Mouse (Mus musculus) stomach, postnatal 0 days (tissue): ENCODE data around the gene Aplp2. TPM values are rescaled to one million over a fixed set of nuclear protein-coding genes. Genes with fewer than 3 reads are reported as not detected.

Source experiments
- ATAC-seq: fragments of 200-750 bp; cut with Nextera tagmentation; 2 replicates; pipeline ENCODE4 v1.8.0; 2017; ENCODE audit not compliant: low FRiP score, low TSS enrichment
- DNase-seq: peaks from one replicate; pipeline ENCODE4 v3.0.0-alpha.2; 2016; ENCODE audit warnings: low spot score
- H3K27ac ChIP-seq: fragments of 300-500 bp; sonication (generic); replicated peaks from 2 replicates; pipeline ENCODE4 v1.5.1; 2014; ENCODE audit warnings: mild to moderate bottlenecking, control low read depth
- H3K27me3 ChIP-seq: fragments of 300-500 bp; sonication (generic); 2 replicates; pipeline ENCODE4 v1.6.1; 2014; ENCODE audit warnings: low read length; ENCODE audit not compliant: control insufficient read depth, insufficient read depth
- H3K36me3 ChIP-seq: fragments of 300-500 bp; sonication (generic); 2 replicates; pipeline ENCODE4 v1.6.1; 2014; ENCODE audit warnings: low read length, mixed read lengths; ENCODE audit not compliant: control insufficient read depth, insufficient read depth
- H3K4me1 ChIP-seq: fragments of 300-500 bp; sonication (generic); replicated peaks from 2 replicates; pipeline ENCODE4 v1.6.1; 2014; ENCODE audit warnings: antibody characterized with exemption; ENCODE audit not compliant: control insufficient read depth, insufficient read depth
- H3K4me2 ChIP-seq: fragments of 300-500 bp; sonication (generic); replicated peaks from 2 replicates; pipeline ENCODE4 v1.6.1; 2014; ENCODE audit warnings: low read depth, mild to moderate bottlenecking, control low read depth, moderate library complexity
- H3K4me3 ChIP-seq: fragments of 300-500 bp; sonication (generic); 2 replicates; pipeline ENCODE4 v1.5.1; 2014; ENCODE audit warnings: low read depth, low read length, control low read depth
- H3K9ac ChIP-seq: fragments of 300-500 bp; sonication (generic); 2 replicates; pipeline ENCODE4 v1.6.1; 2014; ENCODE audit warnings: mild to moderate bottlenecking, low read length, control low read depth, mixed read lengths
- H3K9me3 ChIP-seq: fragments of 300-500 bp; sonication (generic); 2 replicates; pipeline ENCODE4 v1.6.1; 2016; ENCODE audit warnings: low read length; ENCODE audit not compliant: control insufficient read depth
- CTCF ChIP-seq: IDR thresholded peaks from 2 replicates; pipeline ENCODE4 v1.5.1; 2016; ENCODE audit warnings: antibody characterized with exemption, low read depth, mild to moderate bottlenecking, moderate library complexity
- EP300 ChIP-seq: optimal IDR thresholded peaks from 2 replicates; pipeline ENCODE3; 2016; ENCODE audit warnings: antibody characterized with exemption
- WGBS: fragments of 180-500 bp; shearing (Covaris S2); extraction: QIAGEN DNeasy Blood & Tissue Kit; methylation state at CpG from one replicate; pipeline ENCODE4 v1.1.7; 2014; 5-methylcytosine and 5-hydroxymethylcytosine counted together
- polyA plus RNA-seq: library from polyadenylated mRNA; unstranded; fragments of >200 nt; fragmentation: Nextera tagmentation; extraction: Ambion mirVana; gene quantifications from 2 replicates; pipeline ENCODE4 v1.2.1, GENCODE M21; 2015

The Aplp2 gene
- polyA plus RNA-seq, 1 experiment from 2014 or later = 187 TPM

DNA sequence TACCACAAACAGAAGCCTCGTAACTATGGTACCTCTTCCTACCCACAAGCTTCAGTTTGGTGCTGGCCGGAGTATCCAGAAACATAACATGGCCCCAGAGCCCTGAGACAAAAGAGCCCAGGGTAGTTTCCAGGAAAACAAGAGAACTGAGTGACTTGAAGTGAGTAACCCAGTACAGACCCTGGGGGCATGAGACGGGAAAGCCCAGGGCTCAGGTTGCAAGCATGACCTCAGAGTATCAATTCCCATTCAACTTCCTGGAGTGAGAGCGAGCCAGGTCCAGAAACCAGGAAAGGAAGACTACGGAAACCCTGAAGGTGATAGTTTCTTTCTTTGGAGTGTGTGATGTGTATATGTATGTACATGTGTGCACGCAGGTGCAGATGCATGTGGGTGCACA, 94.1 kb downstream of the Aplp2 start:
- DNase-seq (no peak), ATAC-seq (peak; percentile 57)
- H3K27me3 ChIP-seq = no peaks in the 10 kb centered on the region
- H3K4me1 ChIP-seq = no peaks in the 10 kb centered on the region; the same call in 1 of the 2 replicates
- no peak overlapping the region for H3K4me2 ChIP-seq
- no peak overlapping the region for H3K4me3 ChIP-seq
- no peaks in the 10 kb centered on the region for H3K9me3 ChIP-seq
- no peak overlapping the region for H3K9ac ChIP-seq
- TF ChIP-seq EP300 (no peak), CTCF (no peak)
- H3K36me3 ChIP-seq = no peaks in the 10 kb centered on the region
- H3K27ac ChIP-seq = no peak overlapping the region
- WGBS = 70% methylated on average over 6 of the region's 6 CpGs

DNA sequence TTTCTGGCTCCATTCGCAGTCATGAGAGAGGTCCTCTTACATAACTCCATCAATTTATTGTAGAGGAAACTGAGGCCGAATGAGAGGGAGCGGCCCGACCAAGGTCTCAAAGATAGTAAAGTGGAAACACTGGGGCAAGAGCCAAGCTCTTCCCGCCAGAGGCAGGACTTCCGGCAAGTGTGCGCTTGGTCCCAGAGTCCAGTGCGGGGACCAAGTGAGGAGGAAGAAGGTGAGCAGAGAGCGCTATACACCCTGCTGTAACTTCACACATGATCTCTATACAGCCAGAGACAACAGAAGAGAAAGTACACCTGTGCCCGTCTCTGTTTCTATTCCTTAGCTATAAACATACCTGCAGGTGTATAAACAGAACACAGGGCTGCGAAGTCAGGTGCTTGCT, 94.5 kb downstream of the Aplp2 start:
- no peak overlapping the region for H3K4me3 ChIP-seq
- DNase-seq = no peak
- H3K9ac ChIP-seq = no peak overlapping the region
- H3K9me3 ChIP-seq = no peaks in the 10 kb centered on the region
- H3K27me3 ChIP-seq = no peaks in the 10 kb centered on the region
- 82% methylated on average over 11 of the region's 11 CpGs for WGBS
- no peak for TF ChIP-seq CTCF
- TF ChIP-seq EP300 = no peak
- no peaks in the 10 kb centered on the region for H3K36me3 ChIP-seq
- no peak overlapping the region for H3K4me2 ChIP-seq
- no peak overlapping the region for H3K27ac ChIP-seq
- ATAC-seq = peak; percentile 48
- H3K4me1 ChIP-seq = no peaks in the 10 kb centered on the region; the same call in 1 of the 2 replicates

DNA sequence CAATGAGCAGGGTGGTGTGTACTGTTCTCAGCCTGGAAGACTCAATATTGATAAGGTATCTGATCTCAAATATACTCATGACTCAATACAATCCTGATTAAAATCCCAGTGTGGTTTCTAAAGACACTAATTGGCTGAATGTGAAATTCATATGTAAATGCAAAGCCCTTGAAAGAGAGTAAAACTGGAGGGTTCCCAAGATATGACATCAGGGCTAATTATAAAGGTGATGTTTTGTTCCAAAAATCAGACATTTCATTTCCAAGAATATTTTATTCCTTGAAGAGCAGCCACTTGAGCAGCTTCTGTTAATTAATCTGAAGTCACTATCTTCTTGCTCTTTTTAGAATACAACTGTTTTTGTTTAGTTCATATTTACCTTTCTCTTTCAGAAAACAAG, 96.0 kb downstream of the Aplp2 start:
- H3K9me3 ChIP-seq = no peaks in the 10 kb centered on the region
- H3K9ac ChIP-seq = no peak overlapping the region
- ATAC-seq (no peak), DNase-seq (no peak)
- H3K4me3 ChIP-seq = no peak overlapping the region
- H3K27ac ChIP-seq = no peak overlapping the region
- no peak overlapping the region for H3K4me2 ChIP-seq
- H3K36me3 ChIP-seq = no peaks in the 10 kb centered on the region
- no peaks in the 10 kb centered on the region; the same call in 1 of the 2 replicates for H3K4me1 ChIP-seq
- no peak for TF ChIP-seq CTCF
- no peak for TF ChIP-seq EP300
- no peaks in the 10 kb centered on the region for H3K27me3 ChIP-seq

DNA sequence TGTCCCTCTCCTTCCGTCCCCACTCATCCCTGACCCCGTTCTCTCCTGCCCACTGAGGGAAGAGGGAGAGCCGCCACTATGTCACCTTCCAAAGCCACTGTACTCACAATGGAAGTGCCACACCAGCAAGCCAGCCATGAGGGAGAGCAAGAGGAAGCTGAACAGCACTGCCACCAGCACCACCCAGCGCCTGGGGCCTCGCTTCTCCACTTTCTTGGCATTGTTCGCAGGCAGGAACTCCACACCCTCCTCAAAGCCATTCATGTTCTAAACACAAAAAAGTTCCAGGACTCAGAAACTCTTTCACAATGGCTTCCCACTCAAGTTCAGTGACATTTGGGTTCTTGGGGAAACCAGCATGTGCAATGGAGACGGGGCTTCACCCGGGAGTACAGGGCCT, 103.2 kb downstream of the Aplp2 start:
- no peaks in the 10 kb centered on the region for H3K4me1 ChIP-seq
- peak overlapping the region; percentile 30; the same call in 1 of the 2 replicates for H3K27ac ChIP-seq
- ATAC-seq (0 out of 2 replicates have a peak, but pooled peaks have one; percentile 23), DNase-seq (no peak)
- 70% methylated on average over 8 of the region's 8 CpGs for WGBS
- H3K4me3 ChIP-seq = no peak overlapping the region
- H3K9ac ChIP-seq = no peak overlapping the region
- H3K9me3 ChIP-seq = no peaks in the 10 kb centered on the region
- TF ChIP-seq EP300 = no peak
- no peak for TF ChIP-seq CTCF
- no peak overlapping the region for H3K4me2 ChIP-seq
- 0 out of 2 replicates have a peak, but pooled peaks cover 3% of the 10 kb centered on the region for H3K36me3 ChIP-seq
- H3K27me3 ChIP-seq = no peaks in the 10 kb centered on the region

Other genes with a start within 250 kb of the Aplp2 start
- 6.5 and 8.2 TPM in 2 replicates for gene Zbtb44, start 181.2 kb downstream of the Aplp2 start, polyA plus RNA-seq
- 60.4 and 61.6 TPM in 2 replicates for gene St14, start 80.0 kb downstream of the Aplp2 start, polyA plus RNA-seq
- 1.1 and 1.2 TPM in 2 replicates for gene Prdm10, start 68.7 kb upstream of the Aplp2 start, polyA plus RNA-seq
- gene Nfrkb, start 174.4 kb upstream of the Aplp2 start, polyA plus RNA-seq = 8.7 and 9.0 TPM in 2 replicates